Mouse (Mus musculus) left cerebral cortex, adult 8-10 months (tissue): ENCODE data around the gene Odam. TPM values are rescaled to one million over a fixed set of nuclear protein-coding genes. Genes with fewer than 3 reads are reported as not detected.

Source experiments
- DNase-seq, 2 experiments: peaks; one replicate each; pipeline ENCODE4 v3.0.0; 2022; ENCODE audit warnings: low spot score in 2 of 2
- total RNA-seq, 4 experiments: library from RNA; stranded (reverse); gene quantifications; 2 replicates each; pipeline ENCODE4 v1.2.4; 2022

The Odam gene
- total RNA-seq: not detected

DNA sequence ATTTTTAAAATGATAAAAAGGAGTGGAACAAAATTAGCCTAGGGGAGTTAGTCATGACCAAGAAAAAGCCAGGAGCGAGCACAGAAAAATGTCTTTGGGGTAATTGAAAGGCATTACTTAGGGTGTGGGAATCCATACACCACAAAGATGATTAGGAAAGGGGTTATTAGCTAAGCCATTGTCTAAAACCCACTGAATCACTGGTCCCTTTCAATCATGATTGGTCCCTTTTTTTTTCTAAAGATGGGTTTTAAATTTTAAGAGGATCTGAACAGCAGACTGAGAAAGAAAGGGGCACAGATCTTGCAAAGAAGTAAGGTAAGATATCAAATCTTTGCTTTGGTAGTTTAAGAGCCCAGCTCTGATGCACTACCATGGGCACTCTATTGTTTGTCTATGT is at the start of gene Odam:
Gene Odam, plus strand, starts transcription at position 301 of the 400 bp plus-strand sequence.
- DNase-seq: no peak

GRCm38 (mm10) chr5:87855136-87855716 is 29.6 kb upstream of the Odam start:
- no peak for DNase-seq

GRCm38 (mm10) chr5:87870084-87870483 is 14.7 kb upstream of the Odam start:
- DNase-seq: no peak

DNA sequence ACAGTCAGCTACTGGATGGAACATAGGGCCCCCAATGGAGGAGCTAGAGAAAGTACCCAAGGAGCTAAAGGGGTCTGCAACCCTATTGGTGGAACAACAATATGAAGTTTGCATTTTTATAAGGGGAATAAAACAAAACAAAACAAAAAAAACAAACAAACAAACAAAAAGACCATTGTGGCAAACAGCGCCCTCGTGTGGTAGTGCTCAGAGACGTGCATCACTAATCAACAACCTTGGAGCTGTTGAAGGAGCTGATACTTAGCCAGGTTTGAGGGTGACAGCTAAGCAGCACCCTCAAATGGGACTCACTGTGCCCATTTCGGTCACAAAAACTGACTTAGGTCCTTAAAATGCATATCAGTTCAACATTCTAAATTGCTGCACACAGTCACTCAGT is 13.4 kb upstream of the Odam start:
- no peak for DNase-seq

DNA sequence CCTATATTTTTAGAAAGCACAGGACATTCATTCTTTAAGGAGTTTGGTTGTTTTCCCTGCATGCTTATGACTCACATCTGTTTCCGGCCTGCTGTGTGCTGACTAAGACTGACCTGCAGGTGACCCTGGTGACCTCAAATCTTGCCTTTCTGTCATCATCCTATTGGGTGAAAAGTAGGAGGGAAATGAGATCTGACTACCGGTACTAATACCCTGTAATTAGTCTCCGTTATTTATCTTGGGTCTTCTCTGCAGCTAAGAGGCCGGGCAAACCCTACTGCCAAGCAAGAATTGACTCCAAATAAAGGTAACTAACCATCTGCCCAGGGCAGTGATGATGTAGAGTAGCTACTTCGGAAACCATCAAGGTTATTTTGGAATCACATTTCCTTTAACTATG is 40.5 kb downstream of the Odam start, which contains the start of gene Csn3:
Gene Csn3, plus strand, starts transcription at position 208 of the 400 bp plus-strand sequence.
- no peak for DNase-seq

DNA sequence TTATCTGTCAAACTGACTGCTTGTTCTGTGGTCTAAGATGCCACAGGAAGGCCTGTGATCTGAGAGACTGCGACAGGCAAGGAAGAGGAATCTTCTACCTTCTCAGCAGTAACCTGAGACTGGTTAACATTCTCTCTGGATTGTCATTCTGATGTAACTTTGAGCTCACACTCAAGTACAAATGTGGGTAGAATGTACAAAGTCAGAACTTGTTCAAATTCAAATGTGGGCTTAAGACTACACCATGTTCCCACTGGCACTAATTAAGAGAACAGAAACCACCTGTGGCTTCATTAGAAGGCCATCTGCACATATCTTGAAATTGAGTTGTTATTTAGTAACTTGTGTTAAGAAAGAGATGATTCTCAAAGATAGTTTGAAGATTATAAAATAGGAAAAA is 46.8 kb downstream of the Odam start:
- no peak for DNase-seq

GRCm38 (mm10) chr5:87940752-87941151 is 55.9 kb downstream of the Odam start:
- DNase-seq: no peak

GRCm38 (mm10) chr5:87942515-87942914 is 57.7 kb downstream of the Odam start:
- DNase-seq: no peak

Other genes starting within 250 kb of the Odam start
- not detected for gene Csn1s1, start 218.8 kb upstream of the Odam start, total RNA-seq
- gene Csn2, start 185.4 kb upstream of the Odam start, total RNA-seq: not detected
- gene Csn1s2a, start 110.5 kb upstream of the Odam start, total RNA-seq: not detected
- gene Csn1s2b, start 76.9 kb upstream of the Odam start, total RNA-seq: not detected
- gene Prr27, start 59.3 kb upstream of the Odam start, total RNA-seq: not detected
- gene Csn3, start 40.5 kb downstream of the Odam start, total RNA-seq: not detected
- not detected for gene 2310003L06Rik, start 84.4 kb downstream of the Odam start, total RNA-seq
- gene Gm28434, start 84.5 kb downstream of the Odam start, total RNA-seq: not detected
- gene Cabs1, start 94.4 kb downstream of the Odam start, total RNA-seq: not detected
- not detected for gene Smr3a, start 117.5 kb downstream of the Odam start, total RNA-seq
- not detected for gene Smr2, start 201.5 kb downstream of the Odam start, total RNA-seq
- gene Gm11116, start 226.5 kb downstream of the Odam start, total RNA-seq: not detected